In the genomic region with DNA sequence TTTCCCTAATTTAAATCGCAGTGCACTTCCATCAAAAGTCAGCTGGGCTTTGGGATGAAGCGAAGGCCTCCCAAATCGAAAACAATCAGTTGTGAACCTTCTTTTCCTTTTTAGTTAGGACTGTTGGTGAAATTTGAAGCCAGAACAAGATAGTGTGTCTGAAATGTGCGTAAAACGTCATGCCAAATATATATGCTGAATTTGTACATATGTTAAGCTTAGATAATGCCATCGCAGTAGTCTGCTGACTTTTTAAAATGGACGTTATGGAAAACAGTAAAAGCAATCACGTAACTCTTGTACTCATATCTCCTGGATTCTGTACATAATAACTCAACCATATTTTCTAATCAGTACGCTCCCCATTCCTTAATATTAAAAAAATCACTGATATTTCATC, we compare ENCODE assay signal across 8 mouse cellular contexts. TPM values are rescaled to one million over a fixed set of nuclear protein-coding genes. Genes with fewer than 3 reads are reported as not detected.
DNase-seq lines count a peak whose midpoint lies in the region; ATAC-seq and TF ChIP-seq lines count a peak whose summit lies in the region.

No protein-coding gene starts in this region.

- no peaks in the 10 kb centered on the region for H3K9me3 ChIP-seq in lung, embryonic 14.5 days (ENCODE audit: low read depth, low read length)
- H3K9me3 ChIP-seq in embryonic facial prominence, embryonic 10.5 days = no peaks in the 10 kb centered on the region
- H3K9me3 ChIP-seq in intestine, embryonic 15.5 days = no peaks in the 10 kb centered on the region
- no peaks in the 10 kb centered on the region for H3K9me3 ChIP-seq in neural tube, embryonic 13.5 days

- no peak for ATAC-seq in lung, embryonic 14.5 days (ENCODE audit: insufficient read depth)
- ATAC-seq in intestine, embryonic 15.5 days = no peak
- ATAC-seq in neural tube, embryonic 13.5 days (ENCODE audit: low read depth) = no peak

- H3K9ac ChIP-seq in lung, embryonic 14.5 days = peak overlapping the region; percentile 98
- peak overlapping the region; percentile 96 for H3K9ac ChIP-seq in intestine, embryonic 15.5 days
- peak overlapping the region; percentile 95 for H3K9ac ChIP-seq in neural tube, embryonic 13.5 days

- WGBS in lung, embryonic 14.5 days = 16% methylated on average over 9 of the region's 9 CpGs
- WGBS in embryonic facial prominence, embryonic 10.5 days = 36% methylated on average over 9 of the region's 9 CpGs
- WGBS in intestine, embryonic 15.5 days = 21% methylated on average over 9 of the region's 9 CpGs
- 28% methylated on average over 9 of the region's 9 CpGs for WGBS in neural tube, embryonic 13.5 days

- H3K4me3 ChIP-seq in lung, embryonic 14.5 days (ENCODE audit: low read depth, low read length) = peak overlapping the region; percentile 99
- H3K4me3 ChIP-seq in embryonic facial prominence, embryonic 10.5 days = peak overlapping the region; percentile 96
- peak overlapping the region; percentile 84 for H3K4me3 ChIP-seq in intestine, embryonic 15.5 days (replicated peaks)
- peak overlapping the region; percentile 97 for H3K4me3 ChIP-seq in neural tube, embryonic 13.5 days

- H3K36me3 ChIP-seq in lung, embryonic 14.5 days (ENCODE audit: insufficient read depth) = peaks cover 16% of the 10 kb centered on the region; the same call in 1 of the 2 replicates
- H3K36me3 ChIP-seq in embryonic facial prominence, embryonic 10.5 days (replicated peaks) = peaks cover 27% of the 10 kb centered on the region
- peaks cover 6% of the 10 kb centered on the region; the same call in 1 of the 2 replicates for H3K36me3 ChIP-seq in intestine, embryonic 15.5 days
- peaks cover 5% of the 10 kb centered on the region; the same call in 1 of the 2 replicates for H3K36me3 ChIP-seq in neural tube, embryonic 13.5 days

- no peaks in the 10 kb centered on the region for H3K27me3 ChIP-seq in lung, embryonic 14.5 days (ENCODE audit: insufficient read depth, low read length)
- no peaks in the 10 kb centered on the region for H3K27me3 ChIP-seq in embryonic facial prominence, embryonic 10.5 days (replicated peaks; ENCODE audit: low read depth, poor library complexity, severe bottlenecking)
- H3K27me3 ChIP-seq in intestine, embryonic 15.5 days (replicated peaks) = no peaks in the 10 kb centered on the region
- H3K27me3 ChIP-seq in neural tube, embryonic 13.5 days = no peaks in the 10 kb centered on the region

- H3K27ac ChIP-seq in lung, embryonic 14.5 days (ENCODE audit: low read depth) = 0 out of 2 replicates have a peak overlapping the region, but pooled peaks have one; percentile 93
- peak overlapping the region; percentile 97 for H3K27ac ChIP-seq in embryonic facial prominence, embryonic 10.5 days (replicated peaks)
- peak overlapping the region; percentile 95; the same call in 1 of the 2 replicates for H3K27ac ChIP-seq in intestine, embryonic 15.5 days
- H3K27ac ChIP-seq in neural tube, embryonic 13.5 days (replicated peaks) = no peak overlapping the region

- peak; percentile 5 for DNase-seq in lung, embryonic 14.5 days
- no peak for DNase-seq in lung, postnatal 14 days
- no peak for DNase-seq in embryonic facial prominence, embryonic 10.5 days (ENCODE audit: low spot score)
- no peak for DNase-seq in cerebellum, adult 18-20 months
- DNase-seq in cerebellum, postnatal 36 days = no peak
- no peak for DNase-seq in layer of hippocampus, postnatal 36 days

- peak overlapping the region; percentile 83 for H3K4me2 ChIP-seq in lung, embryonic 14.5 days
- H3K4me2 ChIP-seq in intestine, embryonic 15.5 days (replicated peaks) = peak overlapping the region; percentile 75
- H3K4me2 ChIP-seq in neural tube, embryonic 13.5 days = peak overlapping the region; percentile 92

- H3K4me1 ChIP-seq in lung, embryonic 14.5 days (ENCODE audit: insufficient read depth) = peaks cover 6% of the 10 kb centered on the region; the same call in 1 of the 2 replicates
- H3K4me1 ChIP-seq in embryonic facial prominence, embryonic 10.5 days = peaks cover 21% of the 10 kb centered on the region
- H3K4me1 ChIP-seq in intestine, embryonic 15.5 days (replicated peaks) = no peaks in the 10 kb centered on the region
- H3K4me1 ChIP-seq in neural tube, embryonic 13.5 days (replicated peaks) = peaks cover 30% of the 10 kb centered on the region

- TF ChIP-seq CTCF in lung, embryonic 14.5 days (IDR thresholded peaks at IDR 0.05; ENCODE audit: low read depth) = no peak

RNA-seq across cellular contexts. Expression of a gene that starts 1.2 kb away (rescaled TPM):
- 28.2 and 29.2 TPM in 2 replicates for polyA plus RNA-seq in lung, embryonic 14.5 days (2014; fragmentation: Nextera tagmentation; extraction: Ambion mirVana)
- polyA plus RNA-seq in embryonic facial prominence, embryonic 10.5 days (2016; fragmentation: Nextera tagmentation; extraction: Ambion mirVana) = 26.9 and 27.2 TPM in 2 replicates
- polyA plus RNA-seq in intestine, embryonic 15.5 days (2015; fragmentation: Nextera tagmentation; extraction: Ambion mirVana) = 25.3 and 29.0 TPM in 2 replicates
- 18.3 and 21.2 TPM in 2 replicates for polyA plus RNA-seq in neural tube, embryonic 13.5 days (2015; fragmentation: Nextera tagmentation; extraction: Ambion mirVana)
- 10 to 100 TPM; 54.3 to 54.6 TPM for total RNA-seq in layer of hippocampus, postnatal 36 days (2021)
